Mouse (Mus musculus) hindbrain, embryonic 11.5 days (tissue): ENCODE measurements around the gene Gzmk. TPM values are rescaled to one million over a fixed set of nuclear protein-coding genes. Genes with fewer than 3 reads are reported as not detected.
A peak's percentile ranks its signal among the peaks of the same experiment; 100 is the strongest.

Source experiments
- ATAC-seq: fragments of 200-750 bp; cut with Nextera tagmentation; 2 replicates; pipeline ENCODE4 v1.8.0; 2017; ENCODE audit warnings: mild to moderate bottlenecking, moderate TSS enrichment, moderate library complexity; ENCODE audit not compliant: low FRiP score
- DNase-seq: peaks from one replicate; pipeline ENCODE4 v3.0.0-alpha.2; 2015; ENCODE audit warnings: low spot score
- H3K27ac ChIP-seq: fragments of 300-500 bp; sonication (generic); 2 replicates; pipeline ENCODE4 v1.5.1; 2014; ENCODE audit warnings: mild to moderate bottlenecking, low read depth, low read length
- H3K27me3 ChIP-seq: fragments of 300-500 bp; sonication (generic); 2 replicates; pipeline ENCODE4 v1.6.1; 2014; ENCODE audit warnings: mild to moderate bottlenecking, low read length, moderate library complexity, mixed read lengths; ENCODE audit not compliant: control insufficient read depth, insufficient read depth
- H3K36me3 ChIP-seq: fragments of 300-500 bp; sonication (generic); 2 replicates; pipeline ENCODE4 v1.6.1; 2014; ENCODE audit warnings: mild to moderate bottlenecking, low read length, moderate library complexity, mixed read lengths; ENCODE audit not compliant: control insufficient read depth, insufficient read depth
- H3K4me1 ChIP-seq: fragments of 300-500 bp; sonication (generic); replicated peaks from 2 replicates; pipeline ENCODE4 v1.6.1; 2014; ENCODE audit warnings: low read length, mixed read lengths; ENCODE audit not compliant: control insufficient read depth, insufficient read depth
- H3K4me2 ChIP-seq: fragments of 300-500 bp; sonication (generic); replicated peaks from 2 replicates; pipeline ENCODE4 v1.6.1; 2014; ENCODE audit warnings: mild to moderate bottlenecking, low read depth, low read length
- H3K4me3 ChIP-seq: fragments of 300-500 bp; sonication (generic); 2 replicates; pipeline ENCODE4 v1.5.1; 2014; ENCODE audit warnings: low read depth, low read length
- H3K9ac ChIP-seq: fragments of 300-500 bp; sonication (generic); 2 replicates; pipeline ENCODE4 v1.6.1; 2014; ENCODE audit warnings: low read depth, low read length
- H3K9me3 ChIP-seq: fragments of 300-500 bp; sonication (generic); 2 replicates; pipeline ENCODE4 v1.6.1; 2016; ENCODE audit warnings: low read length; ENCODE audit not compliant: control insufficient read depth
- WGBS: fragments of 180-500 bp; shearing (Covaris S2); extraction: QIAGEN DNeasy Blood & Tissue Kit; methylation state at CpG from one replicate; pipeline ENCODE4 v1.1.7; 2014; 5-methylcytosine and 5-hydroxymethylcytosine counted together
- polyA plus RNA-seq: library from polyadenylated mRNA; unstranded; fragments of >200 nt; fragmentation: Nextera tagmentation; extraction: Ambion mirVana; gene quantifications from 2 replicates; pipeline ENCODE4 v1.2.1, GENCODE M21; 2014

Gzmk gene
- not detected in 2 replicates for polyA plus RNA-seq

DNA sequence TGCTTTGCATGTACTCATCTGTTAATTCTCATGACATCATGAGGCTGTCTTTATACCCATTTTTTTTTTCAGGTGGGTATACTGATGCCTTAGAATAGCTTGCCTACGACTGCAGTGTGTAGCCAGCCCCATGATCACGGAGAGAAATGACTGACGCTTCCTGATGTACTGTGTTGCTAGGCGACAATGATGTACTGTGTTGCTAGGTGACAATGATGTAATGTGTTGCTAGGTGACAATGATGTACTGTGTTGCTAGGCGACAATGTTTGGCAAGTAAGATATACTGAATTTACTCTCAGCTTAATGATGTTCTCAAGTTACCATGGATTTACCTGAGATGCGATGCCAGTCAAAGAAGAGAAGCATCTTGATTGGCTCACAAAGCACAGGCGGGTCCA is at the start of gene Gzmk:
TSS of gene Gzmk (minus strand) at position 98 of the 400 bp plus-strand sequence.
- DNase-seq = peak; percentile 70
- no peak within 1 kb of the TSS for H3K4me3 ChIP-seq
- H3K36me3 ChIP-seq = no peaks in the 10 kb centered on the region
- no peaks in the 10 kb centered on the region for H3K9me3 ChIP-seq
- no peak within 1 kb of the TSS for H3K4me2 ChIP-seq
- H3K27ac ChIP-seq = no peak within 1 kb of the TSS
- H3K9ac ChIP-seq = no peak within 1 kb of the TSS
- no peaks in the 10 kb centered on the region for H3K27me3 ChIP-seq
- 50% methylated on average over 7 of the region's 7 CpGs for WGBS
- H3K4me1 ChIP-seq = no peaks in the 10 kb centered on the region
- ATAC-seq = peak; percentile 90

DNA sequence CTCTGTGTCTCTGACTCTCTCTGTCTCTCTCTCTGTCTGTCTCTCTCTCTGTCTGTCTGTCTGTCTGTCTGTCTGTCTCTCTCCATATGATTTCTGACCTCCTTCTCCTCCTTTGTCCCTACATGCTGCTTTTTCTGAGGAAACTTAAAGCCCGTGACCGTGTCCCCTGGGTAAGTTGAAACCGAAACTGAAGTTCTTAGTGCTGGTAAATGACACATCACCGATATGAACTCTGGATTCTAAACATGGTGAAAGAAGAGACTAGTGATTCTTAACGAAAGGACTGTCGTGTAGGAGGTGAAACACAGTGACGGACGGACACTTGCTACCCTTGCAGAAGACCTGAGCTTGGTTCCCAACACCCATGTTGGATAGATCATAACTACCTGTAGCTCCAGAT is 45.5 kb upstream of the Gzmk start:
- Histone ChIP-seq H3K4me3 (no peak overlapping the region), H3K9ac (no peak overlapping the region), H3K4me2 (no peak overlapping the region), H3K36me3 (no peaks in the 10 kb centered on the region), H3K27me3 (no peaks in the 10 kb centered on the region), H3K9me3 (no peaks in the 10 kb centered on the region), H3K27ac (no peak overlapping the region), H3K4me1 (no peaks in the 10 kb centered on the region)
- WGBS = 92% methylated on average over 8 of the region's 8 CpGs
- ATAC-seq (no peak), DNase-seq (no peak)

- H3K4me1 ChIP-seq = no peaks in the 10 kb centered on the region
- H3K36me3 ChIP-seq = no peaks in the 10 kb centered on the region
- 53% methylated on average over 18 of the region's 18 CpGs for WGBS
- ATAC-seq (peak; percentile 82), DNase-seq (peak; percentile 89)
- no peak overlapping the region for H3K4me3 ChIP-seq
- no peaks in the 10 kb centered on the region for H3K27me3 ChIP-seq
- H3K4me2 ChIP-seq = no peak overlapping the region
- no peak overlapping the region for H3K27ac ChIP-seq
- no peak overlapping the region for H3K9ac ChIP-seq
- no peaks in the 10 kb centered on the region for H3K9me3 ChIP-seq
Observed at GRCm38 (mm10) chr13:113269777-113270776, 44.4 kb upstream of the Gzmk start.

DNA sequence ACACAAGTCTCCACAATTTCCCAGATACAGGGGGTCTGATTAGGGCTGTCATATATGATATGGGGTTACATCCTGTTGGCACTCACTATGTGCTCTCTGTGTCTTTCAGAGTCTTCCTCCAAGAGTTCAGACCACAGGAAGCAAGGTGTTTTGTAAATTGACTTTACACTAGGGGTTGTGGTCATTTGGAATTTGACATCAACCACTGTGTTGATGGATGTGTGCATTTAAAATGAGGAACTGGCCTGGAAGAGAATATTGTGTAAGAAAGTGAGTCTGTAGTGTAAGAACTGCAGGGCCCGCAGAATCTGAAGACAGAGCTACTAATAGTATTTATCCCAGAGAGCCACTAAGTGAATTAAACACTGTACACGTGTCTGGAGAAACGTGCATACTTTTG is 41.5 kb upstream of the Gzmk start:
- H3K27ac ChIP-seq = no peak overlapping the region
- WGBS = 92% methylated on average over 3 of the region's 3 CpGs
- no peak for DNase-seq
- H3K27me3 ChIP-seq = no peaks in the 10 kb centered on the region
- ATAC-seq = no peak
- no peaks in the 10 kb centered on the region for H3K36me3 ChIP-seq
- H3K9me3 ChIP-seq = no peaks in the 10 kb centered on the region
- H3K4me3 ChIP-seq = no peak overlapping the region
- H3K4me2 ChIP-seq = no peak overlapping the region
- no peaks in the 10 kb centered on the region for H3K4me1 ChIP-seq
- no peak overlapping the region for H3K9ac ChIP-seq

- Histone ChIP-seq H3K4me2 (no peak overlapping the region), H3K9ac (no peak overlapping the region), H3K27me3 (no peaks in the 10 kb centered on the region), H3K36me3 (no peaks in the 10 kb centered on the region), H3K27ac (no peak overlapping the region), H3K9me3 (no peaks in the 10 kb centered on the region), H3K4me1 (no peaks in the 10 kb centered on the region), H3K4me3 (no peak overlapping the region)
- peak; percentile 86 for DNase-seq
- WGBS = 32% methylated on average over 9 of the region's 9 CpGs
- peak; percentile 34; the same call in 1 of the 2 replicates for ATAC-seq
Observed at GRCm38 (mm10) chr13:113266495-113266951, 40.8 kb upstream of the Gzmk start.

- DNase-seq (peak; percentile 81), ATAC-seq (no peak)
- WGBS = 33% methylated on average over 13 of the region's 13 CpGs
- Histone ChIP-seq H3K27me3 (no peaks in the 10 kb centered on the region), H3K9ac (no peak overlapping the region), H3K36me3 (no peaks in the 10 kb centered on the region), H3K4me3 (no peak overlapping the region), H3K4me1 (no peaks in the 10 kb centered on the region), H3K27ac (no peak overlapping the region), H3K9me3 (no peaks in the 10 kb centered on the region), H3K4me2 (no peak overlapping the region)
Observed at GRCm38 (mm10) chr13:113265257-113265656, 39.5 kb upstream of the Gzmk start.

DNA sequence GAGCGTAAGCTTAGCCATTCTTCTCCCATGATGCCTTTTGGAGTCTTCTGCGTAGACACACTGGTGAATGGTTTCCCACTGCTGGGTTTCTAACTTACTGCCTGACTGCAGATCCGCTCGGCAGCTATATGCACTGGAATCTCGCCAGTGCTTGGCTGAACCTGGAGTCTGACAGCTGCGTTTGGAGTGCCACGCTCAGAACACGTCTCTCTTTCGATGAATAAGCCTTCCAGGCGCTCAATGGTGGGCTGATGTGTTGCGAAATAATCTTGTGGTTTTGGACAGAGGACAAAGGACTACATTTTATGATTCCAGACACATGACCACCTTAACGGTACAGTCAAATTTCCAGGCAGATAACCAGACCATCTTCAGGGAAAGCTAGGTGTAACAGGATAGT is 37.1 kb upstream of the Gzmk start:
- ATAC-seq (no peak), DNase-seq (no peak)
- H3K4me3 ChIP-seq = no peak overlapping the region
- no peaks in the 10 kb centered on the region for H3K36me3 ChIP-seq
- no peak overlapping the region for H3K27ac ChIP-seq
- no peaks in the 10 kb centered on the region for H3K4me1 ChIP-seq
- H3K27me3 ChIP-seq = no peaks in the 10 kb centered on the region
- WGBS = 87% methylated on average over 12 of the region's 12 CpGs
- no peak overlapping the region for H3K4me2 ChIP-seq
- no peak overlapping the region for H3K9ac ChIP-seq
- H3K9me3 ChIP-seq = no peaks in the 10 kb centered on the region

DNA sequence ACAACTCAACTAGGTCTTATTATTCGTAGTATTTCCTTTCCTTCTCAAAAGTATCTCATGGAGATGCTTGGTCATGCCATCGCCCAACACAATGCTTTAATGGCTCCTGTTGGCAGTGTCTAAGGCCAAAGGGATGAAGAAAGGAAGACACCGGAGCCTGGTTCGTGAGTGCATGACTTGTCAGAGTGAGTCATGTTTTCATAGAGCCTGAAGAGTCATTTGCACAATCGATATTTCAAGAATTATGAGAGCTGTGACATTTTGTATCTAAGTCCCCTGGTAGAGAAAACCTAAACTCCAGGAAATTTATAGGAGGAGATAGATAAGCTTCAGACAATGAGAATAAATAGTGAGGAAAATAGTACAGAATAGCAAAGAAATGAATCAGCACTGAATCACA is 33.5 kb upstream of the Gzmk start:
- Histone ChIP-seq H3K36me3 (no peaks in the 10 kb centered on the region), H3K4me1 (no peaks in the 10 kb centered on the region), H3K4me2 (no peak overlapping the region), H3K9ac (no peak overlapping the region), H3K9me3 (no peaks in the 10 kb centered on the region), H3K4me3 (no peak overlapping the region), H3K27me3 (no peaks in the 10 kb centered on the region), H3K27ac (no peak overlapping the region)
- 96% methylated on average over 5 of the region's 5 CpGs for WGBS
- DNase-seq (no peak), ATAC-seq (no peak)

DNA sequence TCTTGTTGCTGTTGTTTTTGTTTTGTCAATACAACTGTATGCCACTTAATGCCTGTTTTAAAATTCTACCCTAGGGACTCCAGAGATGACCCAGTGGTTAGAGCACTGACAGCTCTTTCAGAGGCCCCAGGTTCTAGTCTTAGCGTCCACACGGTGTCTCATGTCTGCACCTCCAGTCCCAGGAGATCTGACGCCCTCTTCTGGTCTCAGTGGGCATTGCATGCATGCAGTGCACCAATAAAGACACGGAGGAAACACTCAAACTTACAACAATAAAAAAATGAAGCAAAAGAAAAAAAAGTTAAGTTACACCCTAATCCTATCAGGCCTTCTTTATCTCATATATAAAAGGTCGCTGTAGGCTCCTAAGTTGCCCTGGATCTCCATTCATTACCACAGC is 31.5 kb upstream of the Gzmk start:
- Histone ChIP-seq H3K36me3 (no peaks in the 10 kb centered on the region), H3K9ac (no peak overlapping the region), H3K27ac (no peak overlapping the region), H3K4me3 (no peak overlapping the region), H3K9me3 (no peaks in the 10 kb centered on the region), H3K4me2 (no peak overlapping the region), H3K27me3 (no peaks in the 10 kb centered on the region), H3K4me1 (no peaks in the 10 kb centered on the region)
- ATAC-seq (no peak), DNase-seq (no peak)
- WGBS = 55% methylated on average over 5 of the region's 5 CpGs
